Mouse (Mus musculus): ENCODE measurements around the gene Gm8773.

GRCm38 (mm10) chr5:5587686-5588085 is 14.1 kb downstream of the Gm8773 start:
- TF ChIP-seq GATA1 (IDR thresholded peaks at IDR 0.05; ENCODE audit: low read length) (no peak), TAL1 (IDR thresholded peaks at IDR 0.05; ENCODE audit: low read length) (no peak)
